Mouse (Mus musculus): ENCODE data around the gene Trhde.

The Trhde gene

DNA sequence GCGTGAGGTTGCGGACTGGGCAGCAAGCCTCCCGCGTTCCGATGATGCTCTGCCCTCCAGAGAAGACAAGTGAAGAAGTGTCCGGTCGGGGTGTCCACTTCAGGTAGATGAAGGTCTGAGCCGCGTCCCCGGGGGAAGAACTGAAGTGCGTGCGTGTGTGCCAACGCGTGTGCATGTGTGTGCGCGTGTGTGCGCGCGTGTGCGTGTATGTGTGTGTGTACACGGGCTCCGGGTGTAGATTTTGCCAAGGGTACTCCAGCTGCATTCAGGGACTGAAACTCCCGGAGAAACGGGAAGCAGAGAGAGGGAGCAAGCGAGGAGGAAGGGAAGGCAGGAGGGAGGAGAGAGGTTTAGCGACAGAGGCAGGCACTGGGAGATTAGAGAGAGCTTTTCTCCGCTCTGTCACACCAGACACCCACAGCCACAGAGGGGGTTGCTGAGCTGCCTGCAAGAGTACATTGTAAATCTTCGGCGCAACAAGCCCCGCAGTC is at the start of gene Trhde:
Gene Trhde (minus strand): TSS at position 147 of the 491 bp plus-strand sequence.
- DNase-seq (ENCODE audit: low spot score in 2 of 2) = peak; percentile 26 to 46

DNA sequence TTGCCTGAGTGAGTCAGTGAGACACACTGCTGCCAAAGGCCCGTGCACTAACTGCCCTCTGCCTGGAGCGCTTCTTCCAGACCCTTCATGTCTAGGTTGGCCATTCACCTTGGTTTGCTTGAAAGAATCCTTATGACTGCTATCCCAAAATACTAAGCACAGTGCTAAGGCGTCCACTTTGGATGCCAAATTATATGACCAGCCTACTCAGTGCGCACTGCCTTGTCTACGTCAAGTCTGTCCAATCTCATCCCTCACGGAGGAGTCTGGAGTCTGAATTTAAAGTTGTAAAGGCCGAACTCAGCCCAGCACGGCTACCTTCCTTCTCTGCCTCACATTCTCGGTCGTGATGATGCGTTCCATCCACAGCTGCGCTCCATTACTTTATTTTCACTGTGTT is 39.9 kb upstream of the Trhde start:
- no peak for DNase-seq (ENCODE audit: low spot score in 2 of 2)

DNA sequence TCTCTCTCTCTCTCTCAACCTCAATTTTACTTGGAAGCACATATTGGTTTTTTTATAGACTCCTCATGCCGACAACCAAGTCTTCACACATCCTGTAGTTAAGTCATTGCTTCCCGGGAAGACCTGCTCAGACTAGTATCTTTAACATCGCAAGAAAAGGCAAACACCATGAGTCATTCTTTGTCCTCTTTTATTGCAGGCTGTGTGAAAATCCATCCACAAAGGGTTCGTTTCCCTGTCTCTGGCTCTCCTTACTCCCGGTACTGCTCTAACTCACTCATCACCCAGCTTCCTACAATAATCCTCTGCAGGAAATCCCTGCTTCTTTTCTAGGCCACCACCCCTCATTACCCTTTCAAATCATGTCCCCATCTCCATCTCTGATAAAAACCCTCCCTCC is 39.3 kb upstream of the Trhde start:
- DNase-seq (ENCODE audit: low spot score in 2 of 2) = peak; percentile 14 to 17

DNA sequence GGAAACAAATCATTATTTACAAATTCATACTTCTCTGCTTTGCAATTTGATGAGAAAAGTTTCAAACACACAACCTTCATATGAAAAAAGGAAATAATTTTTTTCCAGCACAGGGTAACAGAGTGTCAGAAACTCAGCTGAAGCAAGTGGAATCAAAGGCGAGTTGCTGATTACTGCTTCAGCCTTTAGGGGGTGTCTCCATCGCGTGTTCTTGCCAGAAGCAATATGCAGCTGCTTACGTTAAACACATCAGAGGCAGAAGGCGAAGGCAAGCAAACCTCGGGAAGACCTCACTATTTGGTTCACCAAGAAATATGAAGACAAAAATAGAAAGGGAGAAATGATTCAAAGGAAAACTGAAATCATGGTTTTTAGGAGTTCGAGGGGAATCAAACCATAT is 29.2 kb upstream of the Trhde start:
- DNase-seq (ENCODE audit: low spot score in 2 of 2) = peak in 1 of 2 experiments; percentile 8

DNA sequence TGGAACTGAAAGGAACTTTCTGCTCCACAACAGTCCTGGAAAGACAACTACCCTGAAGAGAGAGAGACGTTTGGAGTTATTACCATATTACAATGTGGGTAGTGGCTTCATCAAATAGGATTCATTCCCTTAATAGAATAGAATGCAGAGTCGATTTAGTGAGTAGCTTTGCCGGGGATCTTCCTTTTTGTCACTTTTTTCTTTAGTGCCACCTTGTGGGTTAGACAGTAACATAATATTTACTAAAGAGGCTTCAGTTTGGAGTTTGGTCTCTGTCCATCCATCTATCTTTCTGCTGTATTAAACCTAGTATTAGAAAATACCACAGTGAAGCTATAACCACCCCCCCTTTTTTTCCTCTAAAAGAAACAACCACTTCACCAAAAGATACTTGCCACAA is 6.7 kb upstream of the Trhde start:
- no peak for DNase-seq (ENCODE audit: low spot score in 2 of 2)

DNA sequence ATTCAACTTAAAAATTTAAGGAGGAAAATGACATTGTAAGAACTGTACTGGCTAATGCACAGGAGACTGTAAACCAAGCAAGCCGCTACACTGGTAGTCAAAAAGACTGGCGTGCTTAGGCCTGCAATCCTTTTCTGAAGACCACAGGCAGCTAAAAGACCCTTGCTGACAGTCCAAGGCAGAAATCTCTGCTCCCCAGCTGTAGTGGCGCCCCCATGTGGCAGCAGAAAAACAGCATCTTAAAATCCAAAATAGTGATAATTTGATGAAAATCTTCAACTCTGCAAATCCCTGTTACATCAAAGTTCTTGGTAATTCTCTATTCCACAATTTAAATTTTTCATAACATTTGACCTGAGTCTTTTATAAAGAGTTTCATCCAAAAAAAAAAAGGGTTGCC is 3.8 kb upstream of the Trhde start:
- DNase-seq (ENCODE audit: low spot score in 2 of 2) = no peak

DNA sequence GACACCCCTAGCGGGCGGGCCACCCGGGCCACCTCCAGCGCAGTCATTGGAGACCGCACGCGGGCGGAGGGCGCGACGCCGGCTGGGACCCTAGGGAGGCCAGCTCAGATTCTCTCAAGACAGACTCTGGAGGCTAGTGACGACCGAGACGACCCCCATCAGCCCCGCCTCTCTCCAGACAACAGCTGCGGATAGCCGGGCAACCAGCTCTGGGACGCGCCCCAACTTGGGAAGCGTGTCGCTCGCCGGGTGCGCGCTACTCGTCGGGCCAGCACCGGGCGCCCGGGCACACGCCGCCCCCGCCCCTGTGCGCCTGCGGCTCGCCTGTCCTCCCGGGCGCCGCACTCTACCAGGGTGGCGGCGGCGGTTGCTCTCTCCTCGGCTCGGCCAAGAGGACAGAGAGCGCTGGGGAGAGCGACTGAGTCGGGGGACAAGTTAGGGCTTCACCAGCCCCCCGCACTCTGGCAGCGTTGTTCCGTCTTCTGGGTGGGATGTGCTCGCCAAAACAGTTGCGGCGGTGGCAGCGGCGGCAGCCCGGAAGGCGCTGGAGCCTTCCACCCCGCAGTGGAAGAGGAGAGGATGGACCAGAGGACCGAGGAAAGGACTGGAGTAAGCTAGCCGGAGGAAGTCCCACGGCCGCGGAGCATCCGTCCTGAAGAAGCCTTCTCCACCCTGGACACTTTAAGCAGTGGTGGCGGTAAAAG is 498 bp downstream of the Trhde start:
- peak in 1 of 2 experiments; percentile 26 for DNase-seq (ENCODE audit: low spot score in 2 of 2)

DNA sequence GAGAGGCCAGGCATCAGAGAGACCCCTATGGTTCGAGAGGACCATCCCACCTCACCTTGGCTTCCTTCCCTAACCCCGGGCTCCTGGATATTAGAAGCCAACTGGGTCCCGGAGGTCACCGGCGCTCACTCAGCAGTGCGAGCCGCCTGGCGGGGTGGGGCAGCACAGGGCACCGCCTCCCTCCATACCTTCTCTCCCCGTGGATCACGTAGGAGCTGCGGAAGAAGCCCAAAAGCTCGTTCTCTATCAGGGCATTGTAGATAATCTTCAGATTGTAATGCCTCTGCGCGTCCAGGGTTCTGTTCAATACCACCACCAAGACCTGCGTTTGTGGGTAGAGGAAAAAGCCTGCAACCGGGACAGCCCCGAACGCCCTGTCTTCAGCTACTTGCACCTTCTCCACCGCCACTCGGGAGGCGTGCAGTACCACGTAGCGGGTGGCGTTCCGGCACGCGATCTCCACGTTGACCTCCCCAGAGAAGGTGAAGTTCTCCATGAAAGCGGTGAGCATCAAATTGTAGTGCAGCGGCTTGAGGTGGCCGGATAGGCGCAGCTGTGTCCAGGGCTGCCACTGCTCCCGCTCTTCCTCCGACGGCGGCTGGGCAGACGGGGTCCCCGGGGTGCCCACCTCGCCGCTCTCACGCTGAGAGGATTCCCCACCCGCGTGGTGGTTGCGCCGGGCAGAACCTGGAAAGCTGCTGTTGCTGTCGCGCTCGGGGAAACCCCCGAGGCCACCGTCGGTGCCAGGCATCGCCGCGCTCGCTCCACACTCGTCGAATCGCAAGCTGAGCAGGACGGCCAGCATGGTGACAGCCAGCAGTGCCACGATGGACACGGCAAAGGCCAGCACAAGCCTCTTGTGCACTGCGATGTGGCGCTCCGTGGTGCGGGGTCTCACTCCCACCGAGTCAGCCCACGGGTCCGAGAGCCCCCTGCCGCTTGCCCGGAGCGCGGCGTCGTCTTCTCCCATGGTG is 1.5 kb downstream of the Trhde start:
- DNase-seq (ENCODE audit: low spot score in 2 of 2) = peak in 1 of 2 experiments; percentile 7

DNA sequence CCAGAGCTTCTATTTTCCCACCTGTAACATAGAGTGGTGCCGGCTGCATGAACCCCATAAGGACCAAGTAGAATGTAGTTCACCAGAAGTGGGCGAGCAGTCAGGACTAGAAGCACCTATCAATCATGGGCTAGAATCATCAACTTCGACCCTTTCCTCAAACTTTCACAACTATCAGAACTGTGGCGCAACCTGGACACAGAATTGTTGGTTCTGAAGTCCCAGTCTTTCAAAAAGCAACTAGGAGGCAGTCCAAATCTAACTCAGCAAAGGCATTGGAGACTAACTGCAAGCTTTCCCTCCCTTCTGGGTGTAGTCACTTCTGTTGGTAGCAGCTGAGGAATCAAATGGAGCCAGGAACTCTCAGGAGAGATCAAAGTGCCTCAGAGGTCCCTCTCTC is 2.6 kb downstream of the Trhde start:
- DNase-seq (ENCODE audit: low spot score in 2 of 2) = no peak

DNA sequence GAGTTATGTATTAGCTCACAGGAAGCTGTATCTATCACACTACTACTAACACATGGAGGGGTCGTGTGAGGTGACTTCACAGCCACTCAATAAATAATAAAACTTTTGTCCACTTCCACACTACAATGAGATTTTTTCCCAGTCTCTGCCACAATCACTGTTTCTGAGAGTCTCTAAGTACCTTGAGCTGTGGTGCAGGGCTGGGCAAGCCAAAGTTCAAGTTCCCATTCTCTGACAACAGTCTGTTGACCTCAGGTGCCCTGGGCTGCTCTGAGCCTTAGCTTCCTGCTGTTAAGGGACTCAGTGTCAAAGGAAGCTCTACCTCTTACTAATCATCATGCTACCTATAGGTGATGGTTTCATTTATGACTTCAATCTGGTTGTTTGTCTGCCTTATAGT is 3.3 kb downstream of the Trhde start:
- no peak for DNase-seq (ENCODE audit: low spot score in 2 of 2)

DNA sequence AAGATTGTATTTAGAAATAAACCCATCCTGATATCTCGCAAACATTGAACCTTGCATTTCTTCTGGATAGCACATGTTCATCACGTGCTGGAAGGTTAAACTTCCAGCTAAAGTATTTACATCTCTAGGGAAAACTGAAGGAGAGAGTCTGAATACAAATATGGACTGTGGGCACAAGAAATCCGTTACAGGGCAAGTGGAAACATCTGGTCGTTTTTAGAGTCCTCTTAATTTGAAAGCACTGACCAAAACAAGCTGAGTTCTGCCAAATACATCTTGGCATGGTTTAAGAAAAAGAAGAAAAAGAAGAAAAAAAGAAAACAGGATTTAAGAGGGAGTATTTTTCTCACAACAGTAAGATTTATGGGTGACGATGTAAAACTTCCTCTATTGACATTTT is 3.9 kb downstream of the Trhde start:
- DNase-seq (ENCODE audit: low spot score in 2 of 2) = no peak

DNA sequence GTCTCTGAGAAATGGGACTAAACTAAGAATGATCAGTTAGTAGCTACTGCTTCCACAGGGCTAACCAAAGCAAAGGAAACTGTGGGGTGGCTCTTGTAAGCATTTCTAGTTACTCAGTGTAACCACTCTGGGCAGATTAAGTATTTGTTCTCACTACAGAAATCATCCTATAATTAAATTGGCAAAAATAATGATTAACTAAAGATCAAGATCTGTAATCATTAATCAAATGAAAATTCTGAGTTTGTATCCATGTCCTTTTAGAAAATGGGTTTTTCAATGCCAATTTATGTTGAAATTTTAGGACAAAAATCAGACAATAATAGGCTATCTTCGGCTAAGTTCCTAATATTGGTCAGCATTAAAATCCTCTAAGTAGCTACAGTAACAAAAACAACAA is 4.4 kb downstream of the Trhde start:
- DNase-seq (ENCODE audit: low spot score in 2 of 2) = no peak

DNA sequence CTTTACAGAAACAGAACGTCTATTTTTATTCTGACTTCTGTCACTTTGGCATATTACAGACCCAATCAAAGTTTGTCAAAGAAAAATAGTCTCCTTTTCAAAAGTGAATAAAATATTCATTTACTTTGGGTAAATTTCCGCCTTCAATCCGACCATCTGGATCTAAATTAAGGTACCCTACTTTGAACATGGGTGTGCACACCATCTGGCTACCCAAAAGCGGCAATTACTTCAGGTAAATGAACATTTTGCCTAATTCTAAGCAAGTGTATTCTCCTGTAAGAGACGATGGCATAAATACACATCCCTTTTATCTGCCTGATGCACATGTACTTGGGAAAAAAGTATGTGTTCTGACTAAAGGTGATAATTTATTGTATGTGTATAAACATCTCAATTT is 5.2 kb downstream of the Trhde start:
- DNase-seq (ENCODE audit: low spot score in 2 of 2) = no peak

DNA sequence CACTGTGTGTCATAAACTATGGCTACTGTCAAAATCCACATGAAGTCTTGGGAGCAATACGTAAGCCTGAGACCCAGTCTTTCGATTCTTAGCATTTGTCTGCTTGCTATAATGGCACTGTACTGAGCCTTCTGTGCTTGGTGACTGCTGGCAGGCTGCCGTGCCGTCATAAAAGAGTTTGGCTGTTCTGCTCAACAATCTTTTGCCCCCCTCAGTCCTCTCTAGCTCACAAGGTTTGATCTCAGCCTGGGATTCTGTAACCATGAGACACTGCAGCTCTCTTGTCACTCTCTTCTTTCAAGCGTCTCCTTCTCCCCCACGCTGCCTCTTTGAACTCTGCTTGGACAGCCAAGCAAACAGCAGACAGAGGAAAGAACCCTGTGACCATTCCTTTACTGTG is 7.9 kb downstream of the Trhde start:
- DNase-seq (ENCODE audit: low spot score in 2 of 2) = no peak

DNA sequence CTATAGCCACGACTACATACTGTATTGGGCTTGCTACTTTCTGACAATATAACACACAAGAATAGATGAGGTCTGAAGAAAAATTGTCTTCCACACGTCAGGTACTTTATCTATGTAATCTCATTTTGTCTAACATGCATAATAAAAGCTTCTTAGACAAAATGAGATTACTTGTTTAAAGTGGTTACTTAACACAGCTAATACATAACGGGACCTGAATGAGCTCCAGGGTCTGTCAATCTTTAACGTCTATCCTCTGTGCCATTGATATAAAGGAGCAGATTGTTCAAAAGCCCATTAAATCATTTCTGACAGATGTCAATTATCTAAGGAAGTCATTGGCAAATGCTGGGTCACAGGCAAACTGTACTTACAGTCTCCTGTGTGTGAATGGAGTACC is 36.2 kb downstream of the Trhde start:
- DNase-seq (ENCODE audit: low spot score in 2 of 2) = no peak

DNA sequence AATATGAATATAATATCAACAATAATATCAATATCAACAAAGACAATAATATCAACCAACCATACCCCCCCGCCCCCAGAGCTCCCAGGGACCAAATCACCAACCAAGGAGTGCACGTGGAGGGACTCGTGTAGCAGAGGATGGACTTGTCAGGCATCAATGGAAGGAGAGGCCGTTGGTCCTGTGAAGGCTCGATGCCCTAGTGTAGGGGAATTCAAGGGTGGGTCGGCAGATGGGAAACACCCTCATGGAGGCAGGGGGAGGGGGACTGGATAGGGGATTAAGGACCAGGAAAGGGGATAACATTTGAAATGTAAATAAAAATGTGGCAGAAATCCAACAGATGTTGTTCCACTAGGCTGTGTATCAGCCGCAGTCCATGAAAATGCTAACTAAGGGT is 40.0 kb downstream of the Trhde start:
- no peak for DNase-seq (ENCODE audit: low spot score in 2 of 2)

DNA sequence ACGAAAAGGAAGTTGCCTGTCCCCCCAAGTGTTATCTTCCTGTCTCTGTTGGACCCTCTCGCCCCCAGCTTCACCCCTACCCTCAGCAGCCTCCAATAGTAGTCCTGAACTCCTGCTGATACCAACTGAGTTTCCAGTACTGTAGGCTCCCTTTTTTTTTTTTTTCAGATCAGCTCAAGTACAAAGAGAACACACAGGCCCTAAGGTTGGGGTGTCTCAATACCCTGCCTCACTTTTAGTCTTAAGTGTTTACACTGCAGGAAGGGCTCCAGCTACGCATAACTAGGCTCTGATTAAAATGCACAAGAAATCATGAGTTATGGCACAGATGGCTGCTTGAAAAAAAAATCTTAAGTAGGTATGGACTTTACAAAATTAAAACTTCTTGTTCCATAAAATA is 42.9 kb downstream of the Trhde start:
- no peak for DNase-seq (ENCODE audit: low spot score in 2 of 2)

DNA sequence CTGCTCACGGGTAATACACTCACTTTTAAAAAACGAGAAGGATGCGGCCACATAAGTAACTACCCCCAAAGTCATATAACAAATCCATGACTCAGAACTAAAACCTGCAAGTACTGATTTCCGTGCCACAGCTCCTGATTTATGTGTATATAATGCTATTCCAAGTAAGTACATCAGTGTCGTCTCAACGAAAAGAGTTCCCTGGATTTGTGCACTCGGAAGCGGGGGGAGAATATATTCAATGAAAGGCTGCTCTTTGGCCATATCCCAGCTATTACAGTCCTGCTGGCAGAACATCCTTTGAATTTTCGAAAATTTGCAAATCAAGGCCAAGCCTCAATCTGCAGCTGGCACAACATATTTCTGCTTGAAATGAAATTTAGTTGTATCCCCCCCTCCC is 43.5 kb downstream of the Trhde start:
- DNase-seq (ENCODE audit: low spot score in 2 of 2) = no peak

DNA sequence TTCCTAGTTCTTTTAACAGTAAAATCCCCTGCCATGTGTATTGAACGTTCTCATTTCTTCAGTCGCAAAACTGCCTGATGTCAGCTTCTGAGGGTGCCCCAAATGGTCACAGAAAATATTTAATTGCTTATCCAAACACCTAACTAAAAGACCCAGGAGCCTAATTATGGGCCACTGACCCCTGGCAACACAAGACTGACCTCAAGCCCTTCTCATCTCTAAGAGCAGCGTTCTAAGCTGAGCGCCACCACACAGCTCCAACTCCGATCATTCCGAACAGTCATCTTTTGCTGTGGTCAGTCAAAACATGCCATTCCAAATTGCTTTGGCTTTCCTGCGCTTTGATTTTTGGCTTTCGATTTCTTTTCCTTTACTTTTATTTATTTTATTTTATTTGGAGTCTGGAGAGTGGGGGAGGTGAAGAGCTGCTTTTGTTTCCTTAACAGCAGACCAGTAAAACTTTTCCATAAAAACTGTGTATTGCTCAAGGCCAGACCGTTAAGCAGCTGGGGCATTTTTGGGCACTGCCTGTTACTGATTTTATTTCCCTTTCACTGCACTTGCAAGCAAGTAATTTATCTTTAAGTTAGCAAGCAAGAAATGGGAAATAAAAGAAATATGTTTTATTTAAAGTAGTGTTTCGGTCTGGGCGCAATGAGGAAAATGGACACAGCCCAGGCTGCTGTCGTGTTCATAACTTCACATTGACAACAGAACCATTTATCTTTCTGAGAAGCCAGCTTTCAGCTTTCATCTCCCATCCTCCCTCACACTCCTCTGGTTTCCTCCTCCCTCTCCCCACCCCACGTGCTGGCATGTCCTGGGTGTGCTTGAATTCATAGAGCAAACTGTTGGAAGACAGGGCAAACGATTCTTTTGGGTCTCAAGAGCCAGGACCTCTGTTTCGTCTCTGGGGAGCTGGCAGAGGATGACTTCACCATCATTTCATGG is 59.1 kb downstream of the Trhde start:
- no peak for DNase-seq (ENCODE audit: low spot score in 2 of 2)

DNA sequence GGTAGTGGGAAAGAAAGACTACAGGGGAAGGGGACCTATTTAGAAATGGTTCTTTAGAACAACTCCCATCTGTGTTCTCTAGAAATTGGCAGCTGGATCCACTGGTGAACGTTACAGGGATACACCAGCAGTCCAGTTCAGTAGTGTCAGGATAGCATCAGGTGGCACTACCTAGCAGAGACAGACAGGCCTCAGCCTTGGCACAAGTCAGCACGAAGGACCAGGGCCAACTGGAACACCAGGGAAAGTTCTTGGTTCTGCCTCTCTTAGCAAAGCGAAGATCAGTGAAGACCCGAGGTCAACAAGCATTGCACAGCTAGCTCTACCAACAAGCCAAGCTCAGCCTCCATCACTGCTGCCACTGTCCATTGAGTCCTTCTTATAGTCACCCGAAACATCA is 62.2 kb downstream of the Trhde start:
- DNase-seq (ENCODE audit: low spot score in 2 of 2) = no peak

DNA sequence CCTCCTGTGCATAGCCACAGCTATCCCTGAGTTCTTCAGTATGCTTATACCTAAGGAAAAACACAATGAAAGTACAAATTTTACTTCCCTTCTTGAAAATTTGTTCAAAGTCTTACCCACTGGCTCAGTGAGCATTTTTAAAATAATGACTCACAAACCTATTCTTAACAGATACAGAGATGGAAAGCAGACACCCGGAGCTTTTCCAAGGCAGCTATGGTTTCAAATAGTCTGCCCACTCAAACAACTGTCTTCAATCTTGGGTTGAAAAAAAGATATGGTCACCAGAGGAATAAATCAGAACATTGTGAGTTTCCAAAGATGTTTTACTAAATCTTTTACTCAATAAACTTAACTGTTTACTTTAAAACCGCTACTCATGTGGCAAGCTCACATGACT is 64.5 kb downstream of the Trhde start:
- peak; percentile 27 to 49 for DNase-seq (ENCODE audit: low spot score in 2 of 2)

DNA sequence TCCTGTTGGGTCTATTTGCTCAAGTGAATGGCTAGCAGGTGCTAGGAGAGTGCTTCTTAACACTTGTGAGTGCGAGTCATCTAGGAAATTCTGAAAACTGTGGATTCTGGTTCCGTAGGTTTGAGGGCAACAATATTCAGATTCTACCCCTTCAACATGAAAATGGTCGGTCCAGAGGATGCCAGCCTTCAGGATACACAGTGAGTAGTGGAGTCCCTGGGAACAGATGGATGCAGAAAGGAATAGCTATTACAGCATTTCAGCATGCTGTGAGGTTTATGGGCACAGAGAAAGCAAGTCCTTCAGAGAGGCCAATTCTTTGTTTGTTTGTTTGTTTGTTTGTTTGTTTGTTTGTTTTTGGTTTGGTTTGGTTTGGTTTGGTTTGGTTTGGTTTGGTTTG is 65.7 kb downstream of the Trhde start:
- DNase-seq (ENCODE audit: low spot score in 2 of 2) = no peak

All from left cerebral cortex, adult 9 months (tissue).